In the genomic region with DNA sequence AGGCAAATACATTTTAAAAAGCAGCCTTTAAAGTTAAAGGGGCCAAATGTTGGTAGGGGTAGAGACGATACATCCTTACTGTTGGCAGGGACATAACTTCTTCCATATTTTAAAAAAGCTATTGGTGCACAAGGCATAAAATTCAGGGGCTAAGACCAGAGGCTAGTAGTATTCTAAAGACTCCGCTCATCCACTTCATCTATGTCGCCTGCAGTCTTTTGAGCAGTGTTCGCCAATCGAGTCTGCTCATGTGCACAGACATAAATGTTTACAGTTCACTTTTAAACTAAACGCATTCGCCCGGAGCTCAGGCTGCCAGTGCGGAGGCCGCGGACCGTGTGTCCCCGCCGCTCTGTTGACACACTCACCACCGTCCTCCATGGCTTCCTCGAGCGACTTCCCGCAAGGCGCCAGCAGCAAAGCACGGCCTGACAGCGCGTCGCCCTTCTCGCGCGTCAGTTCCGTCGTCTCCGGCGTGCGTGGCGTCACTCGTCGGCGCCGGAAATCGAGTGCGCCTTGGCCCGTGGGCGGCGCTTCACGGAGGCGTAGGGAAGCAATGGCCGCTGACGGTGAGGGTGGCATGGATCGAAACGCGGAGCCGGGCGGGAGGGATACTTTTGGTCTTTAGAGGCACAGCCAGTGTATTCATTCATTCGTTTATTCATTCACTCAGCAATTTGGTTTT, we compare ENCODE assay signal across 8 mouse cellular contexts. TPM values are rescaled to one million over a fixed set of nuclear protein-coding genes. Genes with fewer than 3 reads are reported as not detected.
DNase-seq lines count a peak whose midpoint lies in the region; ATAC-seq and TF ChIP-seq lines count a peak whose summit lies in the region.

A gene (minus strand): TSS at position 499 of the 685 bp plus-strand sequence.
A gene (plus strand): TSS at position 508 of the 685 bp plus-strand sequence.

- peak within 1 kb of the TSS; percentile 91 for H3K4me2 ChIP-seq in forebrain, embryonic 12.5 days
- H3K4me2 ChIP-seq in heart, postnatal 0 days (ENCODE audit: low read depth, low read length), result peak within 1 kb of the TSS; percentile 88
- H3K4me2 ChIP-seq in liver, embryonic 16.5 days (ENCODE audit: low read depth, low read length), result peak within 1 kb of the TSS; percentile 67
- H3K4me2 ChIP-seq in neural tube, embryonic 13.5 days, result peak within 1 kb of the TSS; percentile 76

- peak; percentile 88 for TF ChIP-seq POLR2A in testis, adult 2 months (IDR thresholded peaks at IDR 0.05; ENCODE audit: control insufficient read depth, low read depth, low read length)

- H3K9ac ChIP-seq in forebrain, embryonic 12.5 days, result peak within 1 kb of the TSS; percentile 78
- peak within 1 kb of the TSS; percentile 61 for H3K9ac ChIP-seq in heart, postnatal 0 days (replicated peaks; ENCODE audit: low read depth, low read length)
- H3K9ac ChIP-seq in liver, embryonic 16.5 days (ENCODE audit: low read depth, low read length), result peak within 1 kb of the TSS; percentile 70
- peak within 1 kb of the TSS; percentile 82 for H3K9ac ChIP-seq in neural tube, embryonic 13.5 days

- 1% methylated on average over 51 of the region's 51 CpGs for WGBS in forebrain, embryonic 12.5 days
- under 1% methylated on average over 51 of the region's 51 CpGs for WGBS in heart, postnatal 0 days
- WGBS in liver, embryonic 16.5 days (ENCODE audit: insufficient replicate concordance), result 1% methylated on average over 51 of the region's 51 CpGs
- 1% methylated on average over 51 of the region's 51 CpGs for WGBS in neural tube, embryonic 13.5 days

- H3K36me3 ChIP-seq in E14TG2a.4 (ENCODE audit: insufficient read depth, low read length), result peaks cover 77% of the 10 kb centered on the region
- peaks cover 41% of the 10 kb centered on the region for H3K36me3 ChIP-seq in forebrain, embryonic 12.5 days (replicated peaks)
- H3K36me3 ChIP-seq in heart, postnatal 0 days (replicated peaks; ENCODE audit: control insufficient read depth, insufficient read depth, low read length), result peaks cover 42% of the 10 kb centered on the region
- H3K36me3 ChIP-seq in liver, embryonic 16.5 days (ENCODE audit: control insufficient read depth, insufficient read depth), result peaks cover 18% of the 10 kb centered on the region
- peaks cover 53% of the 10 kb centered on the region for H3K36me3 ChIP-seq in neural tube, embryonic 13.5 days
- no peaks in the 10 kb centered on the region; the same call in none of the 2 replicates for H3K36me3 ChIP-seq in testis, adult 2 months (ENCODE audit: control insufficient read depth, insufficient read depth, low read length)

- 0 out of 2 replicates have a peak within 1 kb of the TSS, but pooled peaks have one; percentile 31 for H3K27ac ChIP-seq in forebrain, embryonic 12.5 days
- peak within 1 kb of the TSS; percentile 52 for H3K27ac ChIP-seq in heart, postnatal 0 days (ENCODE audit: low read depth)
- peak within 1 kb of the TSS; percentile 43; the same call in 1 of the 2 replicates for H3K27ac ChIP-seq in liver, embryonic 16.5 days (ENCODE audit: low read length)
- peak within 1 kb of the TSS; percentile 68 for H3K27ac ChIP-seq in neural tube, embryonic 13.5 days (replicated peaks)
- H3K27ac ChIP-seq in testis, adult 2 months (ENCODE audit: control insufficient read depth, insufficient read depth, low read depth, low read length), result no peak within 1 kb of the TSS

- peak; percentile 94 for ATAC-seq in forebrain, embryonic 12.5 days (ENCODE audit: low FRiP score)
- peak; percentile 93 for ATAC-seq in heart, postnatal 0 days (ENCODE audit: insufficient read depth, low read depth)
- ATAC-seq in liver, embryonic 16.5 days (ENCODE audit: low read depth), result peak; percentile 93
- ATAC-seq in neural tube, embryonic 13.5 days (ENCODE audit: low read depth), result peak; percentile 94

- peak within 1 kb of the TSS; percentile 100 for H3K4me3 ChIP-seq in E14TG2a.4 (replicated peaks; ENCODE audit: low read length)
- peak within 1 kb of the TSS; percentile 76 for H3K4me3 ChIP-seq in forebrain, embryonic 12.5 days (replicated peaks)
- H3K4me3 ChIP-seq in heart, postnatal 0 days (ENCODE audit: low read depth, low read length), result peak within 1 kb of the TSS; percentile 63
- H3K4me3 ChIP-seq in liver, embryonic 16.5 days (ENCODE audit: low read depth, low read length), result peak within 1 kb of the TSS; percentile 78
- H3K4me3 ChIP-seq in neural tube, embryonic 13.5 days, result peak within 1 kb of the TSS; percentile 83
- H3K4me3 ChIP-seq in testis, adult 2 months (ENCODE audit: control insufficient read depth, low read depth, low read length), result peak within 1 kb of the TSS; percentile 91

- peak; percentile 91 for DNase-seq in c-Kit-positive CD71-positive TER-119-positive erythroid progenitor cells, embryonic 14.5 days (ENCODE audit: low spot score)
- peak; percentile 84 for DNase-seq in heart, postnatal 0 days (ENCODE audit: low spot score)
- DNase-seq in kidney, postnatal 4 days, result peak; percentile 97

- H3K27me3 ChIP-seq in E14TG2a.4 (ENCODE audit: insufficient read depth, low read length), result no peaks in the 10 kb centered on the region
- H3K27me3 ChIP-seq in forebrain, embryonic 12.5 days, result no peaks in the 10 kb centered on the region
- no peaks in the 10 kb centered on the region for H3K27me3 ChIP-seq in heart, postnatal 0 days (ENCODE audit: control insufficient read depth, insufficient read depth, low read length)
- H3K27me3 ChIP-seq in liver, embryonic 16.5 days (ENCODE audit: control insufficient read depth, insufficient read depth, low read depth, low read length), result no peaks in the 10 kb centered on the region
- H3K27me3 ChIP-seq in neural tube, embryonic 13.5 days, result no peaks in the 10 kb centered on the region
- no peaks in the 10 kb centered on the region for H3K27me3 ChIP-seq in testis, adult 2 months (ENCODE audit: control insufficient read depth, insufficient read depth, low read length)

- peaks cover 54% of the 10 kb centered on the region for H3K4me1 ChIP-seq in E14TG2a.4 (replicated peaks; ENCODE audit: low read depth, low read length)
- peaks cover 25% of the 10 kb centered on the region for H3K4me1 ChIP-seq in forebrain, embryonic 12.5 days
- peaks cover 14% of the 10 kb centered on the region for H3K4me1 ChIP-seq in heart, postnatal 0 days (ENCODE audit: control insufficient read depth, insufficient read depth)
- peaks cover 18% of the 10 kb centered on the region for H3K4me1 ChIP-seq in liver, embryonic 16.5 days (ENCODE audit: control insufficient read depth, low read depth, low read length)
- H3K4me1 ChIP-seq in neural tube, embryonic 13.5 days (replicated peaks), result peaks cover 34% of the 10 kb centered on the region
- H3K4me1 ChIP-seq in testis, adult 2 months (ENCODE audit: control insufficient read depth, insufficient read depth, low read length), result no peaks in the 10 kb centered on the region; the same call in 1 of the 2 replicates

- TF ChIP-seq CTCF in E14TG2a.4 (conservative IDR thresholded peaks at IDR 0.05; ENCODE audit: low read length), result no peak
- TF ChIP-seq CTCF in heart, postnatal 0 days (IDR thresholded peaks at IDR 0.05; ENCODE audit: low read depth), result no peak
- no peak for TF ChIP-seq CTCF in testis, adult 2 months (IDR thresholded peaks at IDR 0.05; ENCODE audit: control insufficient read depth, insufficient read depth, insufficient replicate concordance, low read depth, low read length)

- TF ChIP-seq EP300 in heart, postnatal 0 days (IDR thresholded peaks at IDR 0.05; ENCODE audit: low read depth), result no peak

- H3K9me3 ChIP-seq in E14TG2a.4 (ENCODE audit: low read length), result no peaks in the 10 kb centered on the region
- H3K9me3 ChIP-seq in forebrain, embryonic 12.5 days, result no peaks in the 10 kb centered on the region
- H3K9me3 ChIP-seq in heart, postnatal 0 days (replicated peaks; ENCODE audit: control insufficient read depth, low read length), result no peaks in the 10 kb centered on the region
- H3K9me3 ChIP-seq in liver, embryonic 16.5 days (replicated peaks; ENCODE audit: control insufficient read depth, low read length), result no peaks in the 10 kb centered on the region
- H3K9me3 ChIP-seq in neural tube, embryonic 13.5 days, result no peaks in the 10 kb centered on the region

RNA-seq across cellular contexts. Expression of the first gene that starts in this region (rescaled TPM):
- 68.2 and 73.1 TPM in 2 replicates for polyA plus RNA-seq in forebrain, embryonic 12.5 days (2016; fragmentation: Nextera tagmentation; extraction: Ambion mirVana)
- 23.7 and 58.6 TPM in 2 replicates for total RNA-seq in heart, postnatal 0 days (2014; rRNA removed; ENCODE audit: low replicate concordance)
- 49.5 and 51.5 TPM in 2 replicates for polyA plus RNA-seq in heart, postnatal 0 days (2015; fragmentation: Nextera tagmentation; extraction: Ambion mirVana)
- polyA plus RNA-seq in liver, embryonic 16.5 days (2015; fragmentation: Nextera tagmentation; extraction: Ambion mirVana), result 33.0 and 34.3 TPM in 2 replicates
- polyA plus RNA-seq in neural tube, embryonic 13.5 days (2015; fragmentation: Nextera tagmentation; extraction: Ambion mirVana), result 67.6 and 82.6 TPM in 2 replicates
- 13.5 and 14.0 TPM in 2 replicates for polyA plus RNA-seq in testis, adult 2 months (2012; rRNA removed)

RNA-seq across cellular contexts. Expression of the second gene that starts in this region (rescaled TPM):
- polyA plus RNA-seq in forebrain, embryonic 12.5 days (2016; fragmentation: Nextera tagmentation; extraction: Ambion mirVana), result 72.0 and 73.4 TPM in 2 replicates
- total RNA-seq in heart, postnatal 0 days (2014; rRNA removed; ENCODE audit: low replicate concordance), result 18.9 and 49.7 TPM in 2 replicates
- 21.1 and 22.3 TPM in 2 replicates for polyA plus RNA-seq in heart, postnatal 0 days (2015; fragmentation: Nextera tagmentation; extraction: Ambion mirVana)
- polyA plus RNA-seq in liver, embryonic 16.5 days (2015; fragmentation: Nextera tagmentation; extraction: Ambion mirVana), result 17.7 and 17.8 TPM in 2 replicates
- 40.4 and 48.5 TPM in 2 replicates for polyA plus RNA-seq in neural tube, embryonic 13.5 days (2015; fragmentation: Nextera tagmentation; extraction: Ambion mirVana)
- 17.6 and 20.4 TPM in 2 replicates for polyA plus RNA-seq in testis, adult 2 months (2012; rRNA removed)
